Mouse (Mus musculus): ENCODE data around the gene Efl1. TPM values are rescaled to one million over a fixed set of nuclear protein-coding genes. Genes with fewer than 3 reads are reported as not detected.

The Efl1 gene
- polyA plus RNA-seq, 1 experiment from 2014 or later, result 22.7 TPM

GRCm38 (mm10) chr7:82688736-82689135, 40.3 kb downstream of the Efl1 start:
- no peak for ATAC-seq (ENCODE audit: insufficient number of reproducible peaks, low FRiP score, low TSS enrichment, low read depth)
- WGBS, result 40% methylated on average over 3 of the region's 3 CpGs

GRCm38 (mm10) chr7:82691021-82691738, 42.8 kb downstream of the Efl1 start:
- no peak overlapping the region for H3K9ac ChIP-seq
- peaks cover 50% of the 10 kb centered on the region for H3K36me3 ChIP-seq
- H3K27ac ChIP-seq, result no peak overlapping the region
- H3K4me1 ChIP-seq, result no peaks in the 10 kb centered on the region
- 81% methylated on average over 6 of the region's 6 CpGs for WGBS
- no peak overlapping the region for H3K4me3 ChIP-seq
- ATAC-seq (ENCODE audit: insufficient number of reproducible peaks, low FRiP score, low TSS enrichment, low read depth), result no peak
- H3K4me2 ChIP-seq, result no peak overlapping the region
- no peaks in the 10 kb centered on the region for H3K27me3 ChIP-seq
- H3K9me3 ChIP-seq, result no peaks in the 10 kb centered on the region

More at GRCm38 (mm10) chr7:82688736-82689135, 40.3 kb downstream of the Efl1 start:
- Histone ChIP-seq H3K27me3 (no peaks in the 10 kb centered on the region), H3K4me2 (no peak overlapping the region), H3K4me3 (no peak overlapping the region), H3K4me1 (no peaks in the 10 kb centered on the region), H3K9me3 (no peaks in the 10 kb centered on the region), H3K36me3 (peaks cover 47% of the 10 kb centered on the region), H3K27ac (no peak overlapping the region), H3K9ac (no peak overlapping the region)

GRCm38 (mm10) chr7:82697668-82698067, 49.3 kb downstream of the Efl1 start:
- no peaks in the 10 kb centered on the region for H3K4me1 ChIP-seq
- no peaks in the 10 kb centered on the region for H3K27me3 ChIP-seq
- no peak overlapping the region for H3K27ac ChIP-seq
- no peak overlapping the region for H3K4me2 ChIP-seq
- H3K9ac ChIP-seq, result no peak overlapping the region
- WGBS, result 78% methylated on average over 8 of the region's 8 CpGs
- ATAC-seq (ENCODE audit: insufficient number of reproducible peaks, low FRiP score, low TSS enrichment, low read depth), result no peak
- no peaks in the 10 kb centered on the region for H3K9me3 ChIP-seq
- no peak overlapping the region for H3K4me3 ChIP-seq
- peaks cover 46% of the 10 kb centered on the region for H3K36me3 ChIP-seq

GRCm38 (mm10) chr7:82698968-82699367, 50.6 kb downstream of the Efl1 start:
- Histone ChIP-seq H3K9ac (no peak overlapping the region), H3K4me2 (no peak overlapping the region), H3K27ac (no peak overlapping the region), H3K4me1 (no peaks in the 10 kb centered on the region), H3K27me3 (no peaks in the 10 kb centered on the region), H3K36me3 (peaks cover 33% of the 10 kb centered on the region), H3K4me3 (no peak overlapping the region), H3K9me3 (no peaks in the 10 kb centered on the region)
- ATAC-seq (ENCODE audit: insufficient number of reproducible peaks, low FRiP score, low TSS enrichment, low read depth), result no peak
- 95% methylated on average over 3 of the region's 3 CpGs for WGBS

- Histone ChIP-seq H3K36me3 (peaks cover 18% of the 10 kb centered on the region; the same call in 1 of the 2 replicates), H3K4me2 (no peak overlapping the region), H3K9me3 (no peaks in the 10 kb centered on the region), H3K4me1 (no peaks in the 10 kb centered on the region), H3K27me3 (no peaks in the 10 kb centered on the region), H3K9ac (no peak overlapping the region), H3K4me3 (no peak overlapping the region), H3K27ac (peak overlapping the region; percentile 65)
- 34% methylated on average over 5 of the region's 5 CpGs for WGBS
- no peak; the same call in 1 of the 2 replicates for ATAC-seq (ENCODE audit: insufficient number of reproducible peaks, low FRiP score, low TSS enrichment, low read depth)
Measured at GRCm38 (mm10) chr7:82702384-82703343, 54.2 kb downstream of the Efl1 start.

- Histone ChIP-seq H3K36me3 (peaks cover 8% of the 10 kb centered on the region; the same call in 1 of the 2 replicates), H3K9me3 (no peaks in the 10 kb centered on the region), H3K27me3 (no peaks in the 10 kb centered on the region), H3K27ac (no peak overlapping the region), H3K4me2 (no peak overlapping the region), H3K4me3 (no peak overlapping the region), H3K4me1 (peaks cover 9% of the 10 kb centered on the region), H3K9ac (no peak overlapping the region)
- no peak for ATAC-seq (ENCODE audit: insufficient number of reproducible peaks, low FRiP score, low TSS enrichment, low read depth)
- WGBS, result 92% methylated on average over 4 of the region's 4 CpGs
Measured at GRCm38 (mm10) chr7:82709172-82709571, 60.8 kb downstream of the Efl1 start.

- Histone ChIP-seq H3K4me2 (no peak overlapping the region), H3K4me1 (peaks cover 30% of the 10 kb centered on the region), H3K4me3 (no peak overlapping the region), H3K36me3 (no peaks in the 10 kb centered on the region), H3K27me3 (no peaks in the 10 kb centered on the region), H3K9ac (no peak overlapping the region), H3K27ac (peak overlapping the region; percentile 73), H3K9me3 (no peaks in the 10 kb centered on the region)
- WGBS, result 21% methylated on average over 7 of the region's 7 CpGs
- peak; percentile 86 for ATAC-seq (ENCODE audit: insufficient number of reproducible peaks, low FRiP score, low TSS enrichment, low read depth)
Measured at GRCm38 (mm10) chr7:82715210-82715911, 66.9 kb downstream of the Efl1 start.

- 0 out of 2 replicates have a peak overlapping the region, but pooled peaks have one; percentile 1 for H3K4me2 ChIP-seq
- ATAC-seq (ENCODE audit: insufficient number of reproducible peaks, low FRiP score, low TSS enrichment, low read depth), result no peak
- H3K27me3 ChIP-seq, result no peaks in the 10 kb centered on the region
- H3K9ac ChIP-seq, result no peak overlapping the region
- H3K36me3 ChIP-seq, result no peaks in the 10 kb centered on the region
- WGBS, result 20% methylated on average over 8 of the region's 8 CpGs
- no peak overlapping the region for H3K4me3 ChIP-seq
- H3K4me1 ChIP-seq, result peaks cover 37% of the 10 kb centered on the region
- H3K27ac ChIP-seq, result peak overlapping the region; percentile 73
- no peaks in the 10 kb centered on the region for H3K9me3 ChIP-seq
Measured at GRCm38 (mm10) chr7:82715912-82716601, 67.6 kb downstream of the Efl1 start.

GRCm38 (mm10) chr7:82719285-82719684, 70.9 kb downstream of the Efl1 start:
- Histone ChIP-seq H3K36me3 (no peaks in the 10 kb centered on the region), H3K4me1 (peaks cover 49% of the 10 kb centered on the region), H3K27me3 (no peaks in the 10 kb centered on the region), H3K4me2 (no peak overlapping the region), H3K27ac (no peak overlapping the region), H3K4me3 (no peak overlapping the region), H3K9ac (no peak overlapping the region), H3K9me3 (no peaks in the 10 kb centered on the region)
- no peak for ATAC-seq (ENCODE audit: insufficient number of reproducible peaks, low FRiP score, low TSS enrichment, low read depth)
- 71% methylated on average over 5 of the region's 5 CpGs for WGBS

GRCm38 (mm10) chr7:82719740-82720139, 71.3 kb downstream of the Efl1 start:
- Histone ChIP-seq H3K9ac (no peak overlapping the region), H3K4me2 (no peak overlapping the region), H3K27ac (no peak overlapping the region), H3K4me1 (peaks cover 45% of the 10 kb centered on the region), H3K4me3 (no peak overlapping the region), H3K9me3 (no peaks in the 10 kb centered on the region), H3K36me3 (no peaks in the 10 kb centered on the region), H3K27me3 (no peaks in the 10 kb centered on the region)
- no peak for ATAC-seq (ENCODE audit: insufficient number of reproducible peaks, low FRiP score, low TSS enrichment, low read depth)
- 78% methylated on average over 5 of the region's 5 CpGs for WGBS

GRCm38 (mm10) chr7:82720501-82720900, 72.1 kb downstream of the Efl1 start:
- H3K4me1 ChIP-seq, result peaks cover 44% of the 10 kb centered on the region
- H3K4me2 ChIP-seq, result no peak overlapping the region
- H3K4me3 ChIP-seq, result no peak overlapping the region
- H3K9ac ChIP-seq, result no peak overlapping the region
- no peaks in the 10 kb centered on the region for H3K36me3 ChIP-seq
- 33% methylated on average over 7 of the region's 7 CpGs for WGBS
- H3K27ac ChIP-seq, result 0 out of 2 replicates have a peak overlapping the region, but pooled peaks have one; percentile 43
- H3K9me3 ChIP-seq, result no peaks in the 10 kb centered on the region
- no peak for ATAC-seq (ENCODE audit: insufficient number of reproducible peaks, low FRiP score, low TSS enrichment, low read depth)
- no peaks in the 10 kb centered on the region for H3K27me3 ChIP-seq

All from limb, embryonic 15.5 days (tissue).